Mouse (Mus musculus): Measurements from ENCODE around the gene Kif5a.

GRCm38 (mm10) chr10:127225732-127226131, 37.4 kb downstream of the Kif5a start:
- TF ChIP-seq EP300 (optimal IDR thresholded peaks at IDR 0.05) (no peak), CTCF (IDR thresholded peaks at IDR 0.05; ENCODE audit: low read depth) (no peak)
